ENCODE assay signal across 8 mouse cellular contexts in genomic region chr2:119873105-119873464, GRCm38 (mm10). TPM values are rescaled to one million over a fixed set of nuclear protein-coding genes. Genes with fewer than 3 reads are reported as not detected.
DNase-seq lines count a peak whose midpoint lies in the region; ATAC-seq and TF ChIP-seq lines count a peak whose summit lies in the region.

No protein-coding gene starts in this region.

- DNase-seq in CD4-positive, CD25-positive, alpha-beta regulatory T cell, adult 2 months (ENCODE audit: low read depth, low spot score), result peak; percentile 83
- DNase-seq in forebrain, embryonic 10.5 days (ENCODE audit: extremely low spot score, low spot score), result peak; percentile 84
- peak; percentile 91 for DNase-seq in kidney, postnatal 10 days
- DNase-seq in splenic B cell, adult 2 months (ENCODE audit: low read depth, low spot score), result peak; percentile 91

- H3K36me3 ChIP-seq in forebrain, embryonic 10.5 days (replicated peaks), result no peaks in the 10 kb centered on the region
- no peaks in the 10 kb centered on the region for H3K36me3 ChIP-seq in heart, embryonic 14.5 days (ENCODE audit: control insufficient read depth, insufficient read depth, low read length)
- H3K36me3 ChIP-seq in liver, embryonic 12.5 days, result no peaks in the 10 kb centered on the region
- no peaks in the 10 kb centered on the region for H3K36me3 ChIP-seq in myocyte (ENCODE audit: control insufficient read depth, insufficient read depth)
- no peaks in the 10 kb centered on the region for H3K36me3 ChIP-seq in splenic B cell, adult 2 months (ENCODE audit: control insufficient read depth, insufficient read depth, low read length, poor library complexity, severe bottlenecking)

- H3K27me3 ChIP-seq in forebrain, embryonic 10.5 days (ENCODE audit: poor library complexity, severe bottlenecking), result peaks cover 40% of the 10 kb centered on the region
- no peaks in the 10 kb centered on the region for H3K27me3 ChIP-seq in heart, embryonic 14.5 days (ENCODE audit: control insufficient read depth, insufficient read depth, low read length)
- peaks cover 29% of the 10 kb centered on the region for H3K27me3 ChIP-seq in liver, embryonic 12.5 days (replicated peaks)
- H3K27me3 ChIP-seq in myocyte (ENCODE audit: control insufficient read depth, insufficient read depth, insufficient read length), result peaks cover 5% of the 10 kb centered on the region
- H3K27me3 ChIP-seq in splenic B cell, adult 2 months (ENCODE audit: control insufficient read depth, insufficient read depth, low read length, poor library complexity, severe bottlenecking), result no peaks in the 10 kb centered on the region

- peak overlapping the region; percentile 82 for H3K9ac ChIP-seq in heart, embryonic 14.5 days (ENCODE audit: low read length)
- H3K9ac ChIP-seq in liver, embryonic 12.5 days, result peak overlapping the region; percentile 63

- WGBS in forebrain, embryonic 10.5 days, result 2% methylated on average over 39 of the region's 39 CpGs
- WGBS in heart, embryonic 14.5 days, result 1% methylated on average over 39 of the region's 39 CpGs
- WGBS in liver, embryonic 12.5 days (ENCODE audit: insufficient replicate concordance), result under 1% methylated on average over 39 of the region's 39 CpGs

- H3K4me2 ChIP-seq in heart, embryonic 14.5 days (ENCODE audit: low read length), result peak overlapping the region; percentile 97
- H3K4me2 ChIP-seq in liver, embryonic 12.5 days, result peak overlapping the region; percentile 96
- peak overlapping the region; percentile 60 for H3K4me2 ChIP-seq in myocyte (ENCODE audit: low read depth)

- H3K79me2 ChIP-seq in myocyte (ENCODE audit: control insufficient read depth, insufficient read depth), result peaks cover 15% of the 10 kb centered on the region

- peak; percentile 88 for ATAC-seq in heart, embryonic 14.5 days (ENCODE audit: insufficient number of reproducible peaks, insufficient read depth, low FRiP score, low read depth)
- peak; percentile 61 for ATAC-seq in liver, embryonic 12.5 days

- peak overlapping the region; percentile 31 for H3K27ac ChIP-seq in brown adipose tissue, adult 24 weeks (replicated peaks; ENCODE audit: low read depth, low read length)
- H3K27ac ChIP-seq in forebrain, embryonic 10.5 days, result peak overlapping the region; percentile 89
- peak overlapping the region in 1 of 2 experiments; percentile 75; a peak in 2 of 4 replicates for H3K27ac ChIP-seq in heart, embryonic 14.5 days (replicated peaks in 1 of 2; ENCODE audit: control insufficient read depth in 1 of 2, insufficient read depth in 1 of 2, low read depth in 2 of 2, low read length in 2 of 2)
- no peak overlapping the region for H3K27ac ChIP-seq in liver, embryonic 12.5 days

- H3K4me3 ChIP-seq in brown adipose tissue, adult 24 weeks (ENCODE audit: insufficient read depth, low read depth, low read length), result peak overlapping the region; percentile 59
- H3K4me3 ChIP-seq in forebrain, embryonic 10.5 days, result peak overlapping the region; percentile 68
- peak overlapping the region; percentile 57 to 64 for H3K4me3 ChIP-seq in heart, embryonic 14.5 days (ENCODE audit: control insufficient read depth in 1 of 2, insufficient read depth in 1 of 2, low read depth in 1 of 2, low read length in 2 of 2)
- H3K4me3 ChIP-seq in liver, embryonic 12.5 days, result peak overlapping the region; percentile 63
- H3K4me3 ChIP-seq in myocyte, result peak overlapping the region; percentile 41

- H3K9me3 ChIP-seq in forebrain, embryonic 10.5 days, result no peaks in the 10 kb centered on the region
- no peaks in the 10 kb centered on the region for H3K9me3 ChIP-seq in heart, embryonic 14.5 days (ENCODE audit: control insufficient read depth, low read length)
- no peaks in the 10 kb centered on the region for H3K9me3 ChIP-seq in liver, embryonic 12.5 days (replicated peaks)

- TF ChIP-seq POLR2A in myocyte (IDR thresholded peaks at IDR 0.05; ENCODE audit: insufficient read length, low read depth), result no peak

- H3K4me1 ChIP-seq in brown adipose tissue, adult 24 weeks (ENCODE audit: control insufficient read depth, insufficient read depth, insufficient read length, low read length), result no peaks in the 10 kb centered on the region
- H3K4me1 ChIP-seq in forebrain, embryonic 10.5 days, result peaks cover 16% of the 10 kb centered on the region
- no peaks in the 10 kb centered on the region for H3K4me1 ChIP-seq in heart, embryonic 14.5 days (ENCODE audit: control insufficient read depth in 2 of 2, insufficient read depth in 2 of 2, low read length in 2 of 2)
- H3K4me1 ChIP-seq in liver, embryonic 12.5 days, result peaks cover 16% of the 10 kb centered on the region

- peak overlapping the region; percentile 20 for H3ac ChIP-seq in myocyte (ENCODE audit: control insufficient read depth, insufficient read length)

TF ChIP-seq in myocyte, 11 proteins besides CTCF, POLR2A, EP300 and RAD21:
- TF ChIP-seq REST (IDR thresholded peaks at IDR 0.05; ENCODE audit: insufficient read depth, insufficient read length), result no peak
- no peak for TF ChIP-seq CEBPB (IDR thresholded peaks at IDR 0.05; ENCODE audit: insufficient read depth, poor library complexity, severe bottlenecking)
- TF ChIP-seq MYOD1 (IDR thresholded peaks at IDR 0.05; ENCODE audit: control insufficient read depth in 1 of 3, insufficient read length in 2 of 3, low read depth in 2 of 3), result peak in 1 of 3 experiments; percentile 35
- TF ChIP-seq E2F4 (IDR thresholded peaks at IDR 0.05; ENCODE audit: insufficient read depth), result no peak
- no peak for TF ChIP-seq POLR2AphosphoS2 (IDR thresholded peaks at IDR 0.05; ENCODE audit: insufficient read length, low read depth)
- no peak for TF ChIP-seq TCF12 (IDR thresholded peaks at IDR 0.05; ENCODE audit: insufficient read depth, poor library complexity, severe bottlenecking)
- peak in 1 of 3 experiments; percentile 8 for TF ChIP-seq MYOG (IDR thresholded peaks at IDR 0.05; ENCODE audit: control insufficient read depth in 1 of 3, insufficient read depth in 1 of 3, insufficient read length in 2 of 3, low read depth in 2 of 3)
- TF ChIP-seq USF1 (IDR thresholded peaks at IDR 0.05; ENCODE audit: low read depth), result peak; percentile 82
- no peak for TF ChIP-seq TCF3 (IDR thresholded peaks at IDR 0.05; ENCODE audit: insufficient read length, low read depth)
- TF ChIP-seq MAX (IDR thresholded peaks at IDR 0.05; ENCODE audit: low read depth), result no peak
- no peak for TF ChIP-seq SRF (IDR thresholded peaks at IDR 0.05; ENCODE audit: control insufficient read depth, insufficient read length, low read depth)

RNA-seq across cellular contexts. Expression of gene Mga, which starts 23.9 kb away (rescaled TPM):
- polyA plus RNA-seq in brown adipose tissue, adult 24 weeks (2012; ENCODE audit: insufficient read depth, insufficient read length, missing spikeins), result 9.9 and 14.3 TPM in 2 replicates
- polyA plus RNA-seq in forebrain, embryonic 10.5 days (2016; fragmentation: Nextera tagmentation; extraction: Ambion mirVana), result 29.1 and 30.1 TPM in 2 replicates
- 22.9 and 30.3 TPM in 2 replicates for polyA plus RNA-seq in heart, embryonic 14.5 days (2014; fragmentation: Nextera tagmentation; extraction: Ambion mirVana)
- polyA plus RNA-seq in liver, embryonic 12.5 days (2016; fragmentation: Nextera tagmentation; extraction: Ambion mirVana), result 12.5 and 13.3 TPM in 2 replicates
- polyA plus RNA-seq in myocyte (2012; fragmentation: generic; extraction: Trizol), result 3.4 TPM
